Mouse (Mus musculus): ENCODE data around the gene Cabp2.

DNA sequence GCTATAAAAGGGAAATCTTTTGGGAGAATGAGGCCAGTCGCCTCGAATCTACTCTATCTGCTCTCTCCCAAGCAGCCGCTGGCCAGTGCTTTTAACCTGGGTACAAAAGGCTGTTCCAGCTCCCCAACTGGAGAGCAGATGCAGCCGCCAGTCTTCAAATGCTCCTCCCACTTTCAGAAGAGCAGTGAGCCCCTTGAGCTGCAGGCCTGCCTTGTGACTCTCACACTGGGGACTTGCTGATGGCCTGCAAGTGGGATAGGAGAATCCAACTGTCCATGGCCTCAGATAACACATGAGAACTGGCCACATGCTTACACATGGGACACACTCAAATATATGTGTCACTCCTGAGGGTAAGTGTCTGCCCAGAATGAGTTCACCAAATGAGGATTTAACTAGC is 24.7 kb upstream of the Cabp2 start:
- TF ChIP-seq EP300 (IDR thresholded peaks at IDR 0.05; ENCODE audit: low read depth) (no peak), CTCF (IDR thresholded peaks at IDR 0.05; ENCODE audit: low read depth) (no peak)
